Mouse (Mus musculus) 3T3-L1 (cell line): Measurements from ENCODE around the gene Unk.

Experiments
- DNase-seq: peaks from one replicate; pipeline ENCODE4 v3.0.0-alpha.2; 2015; ENCODE audit warnings: low read depth, low spot score

Gene Unk

DNA sequence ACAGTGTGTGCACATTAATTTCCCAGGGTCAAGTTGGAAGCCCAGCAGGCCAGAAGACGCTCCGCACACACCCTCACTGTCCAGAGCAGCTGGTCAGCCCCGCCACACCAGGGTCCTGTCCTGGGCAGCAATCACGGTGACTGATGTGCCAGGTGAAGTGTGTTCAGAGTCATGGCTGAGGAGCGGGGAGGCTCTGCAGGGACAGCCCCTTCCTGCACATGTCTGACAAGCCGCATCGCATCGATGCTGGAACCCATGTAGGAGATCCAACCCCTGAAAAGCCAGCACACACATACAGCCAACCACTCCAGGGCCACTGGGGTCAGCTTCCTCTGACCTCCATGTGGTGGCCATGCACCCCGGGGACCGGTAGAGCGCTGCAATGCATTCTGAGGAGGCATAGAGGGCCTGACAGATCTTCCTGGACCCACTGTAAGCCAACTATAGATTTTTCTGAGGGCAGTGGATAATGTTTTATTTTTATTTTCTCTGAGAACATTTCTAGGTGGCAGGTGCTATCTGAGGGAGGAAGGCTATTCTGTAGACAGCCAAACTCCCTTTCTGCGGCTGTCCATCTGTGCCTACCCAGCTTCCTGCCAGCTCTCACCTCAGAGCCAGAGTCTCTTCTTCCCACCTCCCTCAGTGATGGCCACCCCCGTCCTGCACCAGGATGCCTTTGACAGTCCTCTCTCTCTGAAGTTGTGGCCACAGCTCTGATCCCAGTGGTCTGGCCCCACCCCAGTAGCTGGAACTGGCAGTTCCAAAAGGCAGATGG is 31.7 kb downstream of the Unk start:
- no peak for DNase-seq

DNA sequence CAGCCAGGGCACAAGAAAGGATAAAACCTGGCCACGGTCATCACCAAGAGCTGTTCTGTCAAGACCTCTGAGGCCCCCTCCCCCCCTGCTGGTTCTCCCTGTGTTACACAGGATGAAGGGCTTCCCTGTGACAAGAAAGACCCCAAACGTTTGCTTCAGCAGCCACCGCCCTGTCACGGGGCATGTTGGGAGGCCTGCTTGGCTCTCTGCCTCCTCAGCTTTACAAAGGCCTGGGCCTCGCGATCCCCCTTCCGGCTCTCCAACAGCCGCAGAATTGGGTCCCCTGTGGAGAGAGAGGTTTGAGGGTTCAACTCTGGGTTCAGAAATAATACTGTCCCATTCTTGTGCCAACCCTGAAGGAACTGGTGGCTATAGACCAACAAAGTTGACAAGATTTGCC is 32.4 kb downstream of the Unk start:
- DNase-seq: no peak

DNA sequence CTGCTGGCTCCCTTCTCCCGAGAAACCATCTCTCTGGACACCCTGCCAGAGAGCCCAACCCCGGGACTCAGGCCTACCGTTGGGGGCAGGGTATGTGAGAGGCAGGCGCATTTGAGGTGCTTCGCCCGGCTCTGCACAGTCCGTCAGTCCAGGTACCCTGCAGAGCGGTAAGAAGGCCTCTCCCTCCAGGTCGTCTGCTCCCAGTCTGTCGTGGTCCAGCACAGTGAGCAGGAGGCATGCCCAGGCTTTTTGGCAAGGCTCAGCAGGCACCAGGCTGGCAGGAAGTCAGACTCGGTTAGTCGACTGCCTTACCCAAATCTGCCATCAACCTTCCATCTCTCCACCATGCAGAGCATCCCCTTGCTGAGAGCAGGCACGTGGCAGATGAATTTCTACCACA is 33.4 kb downstream of the Unk start:
- no peak for DNase-seq

DNA sequence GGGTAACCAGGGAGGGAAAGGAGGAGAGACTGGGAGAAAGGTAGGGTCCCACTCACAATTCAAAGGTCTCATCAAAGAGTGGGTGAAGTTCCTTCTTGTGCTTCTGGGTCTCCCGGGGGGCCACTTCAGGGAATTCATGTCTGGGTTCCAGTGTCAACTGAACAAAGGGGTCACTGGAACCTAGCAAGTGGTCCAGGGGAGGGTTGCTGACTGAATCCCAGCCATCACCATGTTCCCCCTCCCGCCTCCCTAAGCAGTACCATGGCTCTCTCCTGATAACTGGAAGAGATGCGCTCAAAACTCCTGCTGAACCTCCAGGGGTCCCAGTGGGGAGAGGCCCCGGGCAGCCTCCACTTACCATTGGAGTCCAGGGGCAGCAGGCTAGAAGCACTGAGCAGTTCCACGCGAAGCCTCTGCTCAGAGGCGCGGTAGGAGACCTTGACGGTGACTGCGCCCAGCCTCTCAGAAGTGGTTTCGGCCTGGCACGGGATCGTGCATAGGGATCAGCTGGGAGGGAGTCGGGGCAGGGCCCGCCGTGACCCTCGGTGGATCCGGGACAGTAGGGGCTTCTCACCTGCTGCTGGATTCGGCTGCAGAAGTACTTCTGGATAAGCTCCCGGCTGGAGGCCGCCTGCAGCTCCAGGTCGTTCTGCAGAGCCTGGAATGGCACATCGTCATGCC is 34.2 kb downstream of the Unk start:
- no peak for DNase-seq

DNA sequence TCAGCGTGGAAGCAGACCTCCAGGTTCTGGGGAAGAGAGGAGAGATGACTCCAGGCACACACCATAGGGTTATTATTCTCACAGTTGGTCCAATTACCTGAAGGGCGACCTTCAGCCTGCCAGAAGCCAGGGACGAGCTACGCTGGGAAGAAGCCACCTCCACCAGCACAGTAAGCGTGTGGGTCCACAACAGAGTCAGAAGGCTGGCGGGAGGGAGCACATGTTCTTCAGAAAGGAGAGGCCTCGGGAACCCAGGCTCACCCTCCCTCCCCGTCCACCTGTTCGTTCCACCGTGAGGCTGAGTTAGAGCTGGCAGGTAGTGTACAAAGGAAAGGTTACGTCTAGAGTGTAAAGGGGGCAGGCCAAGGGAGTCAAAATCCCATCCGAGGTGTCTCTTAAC is 35.2 kb downstream of the Unk start:
- no peak for DNase-seq

DNA sequence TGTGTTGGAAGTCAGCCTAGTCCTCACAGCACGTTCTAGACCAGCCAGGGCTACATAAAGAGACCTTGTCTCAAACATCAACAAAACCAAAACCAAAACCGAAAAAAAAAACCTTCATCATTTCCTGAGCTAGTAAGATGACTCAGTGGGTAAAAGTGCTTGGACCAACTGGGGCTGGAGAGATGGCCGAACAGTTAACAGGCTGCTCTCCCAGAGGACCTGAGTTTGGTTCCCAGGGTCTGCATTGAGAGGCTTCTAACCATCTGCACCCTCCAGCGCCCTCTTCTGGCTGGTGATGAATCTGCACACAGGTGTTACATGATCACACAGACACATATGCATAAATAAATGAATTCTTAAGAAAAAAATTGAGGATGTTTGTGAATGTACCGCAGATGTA is 41.4 kb downstream of the Unk start:
- peak; percentile 94 for DNase-seq

DNA sequence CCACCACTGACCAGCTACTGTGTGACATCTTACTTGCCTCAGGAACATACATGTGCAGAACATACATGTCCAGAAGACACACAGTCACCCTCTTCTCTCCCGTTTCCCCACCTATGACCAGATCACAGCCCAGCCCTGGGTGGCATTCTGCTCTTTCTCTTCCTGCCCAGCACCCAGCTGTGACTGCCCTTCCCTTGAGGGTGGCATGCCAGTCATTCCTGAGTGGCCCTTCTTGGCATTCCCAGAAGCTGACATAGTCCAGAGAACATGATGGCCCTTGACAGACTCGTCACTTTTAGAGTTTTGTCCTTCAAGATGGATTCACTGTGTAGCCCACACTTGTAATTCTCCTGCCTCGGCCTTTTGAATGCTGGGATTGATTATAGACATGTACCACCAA is 42.5 kb downstream of the Unk start:
- DNase-seq: no peak

DNA sequence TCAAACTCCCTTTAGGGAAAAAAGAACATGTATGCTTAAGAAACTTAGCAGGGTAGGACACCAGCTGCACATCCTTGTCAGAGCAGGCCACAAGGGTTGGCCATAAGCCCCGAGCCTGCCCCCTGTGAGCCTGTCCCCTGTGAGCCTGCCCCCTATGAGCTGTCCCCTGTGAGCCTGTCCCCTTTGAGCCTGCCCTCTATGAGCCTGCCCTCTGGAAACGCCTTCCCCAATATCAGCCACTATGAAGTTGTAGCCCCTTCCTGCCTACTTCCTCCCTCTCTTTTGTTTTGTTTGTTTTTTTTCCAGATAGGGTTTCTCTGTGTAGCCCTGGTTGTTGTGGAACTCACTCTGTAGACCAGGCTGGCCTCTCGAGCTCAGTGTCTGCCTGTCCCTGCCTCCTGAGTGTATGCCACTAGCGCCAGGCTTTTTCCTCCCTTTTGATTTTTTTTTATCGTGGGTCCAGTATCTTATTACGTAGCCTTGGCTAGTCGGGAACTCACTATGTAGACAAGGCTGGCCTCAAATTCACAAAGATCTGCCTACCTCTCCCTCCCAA is 44.4 kb downstream of the Unk start:
- DNase-seq: no peak

DNA sequence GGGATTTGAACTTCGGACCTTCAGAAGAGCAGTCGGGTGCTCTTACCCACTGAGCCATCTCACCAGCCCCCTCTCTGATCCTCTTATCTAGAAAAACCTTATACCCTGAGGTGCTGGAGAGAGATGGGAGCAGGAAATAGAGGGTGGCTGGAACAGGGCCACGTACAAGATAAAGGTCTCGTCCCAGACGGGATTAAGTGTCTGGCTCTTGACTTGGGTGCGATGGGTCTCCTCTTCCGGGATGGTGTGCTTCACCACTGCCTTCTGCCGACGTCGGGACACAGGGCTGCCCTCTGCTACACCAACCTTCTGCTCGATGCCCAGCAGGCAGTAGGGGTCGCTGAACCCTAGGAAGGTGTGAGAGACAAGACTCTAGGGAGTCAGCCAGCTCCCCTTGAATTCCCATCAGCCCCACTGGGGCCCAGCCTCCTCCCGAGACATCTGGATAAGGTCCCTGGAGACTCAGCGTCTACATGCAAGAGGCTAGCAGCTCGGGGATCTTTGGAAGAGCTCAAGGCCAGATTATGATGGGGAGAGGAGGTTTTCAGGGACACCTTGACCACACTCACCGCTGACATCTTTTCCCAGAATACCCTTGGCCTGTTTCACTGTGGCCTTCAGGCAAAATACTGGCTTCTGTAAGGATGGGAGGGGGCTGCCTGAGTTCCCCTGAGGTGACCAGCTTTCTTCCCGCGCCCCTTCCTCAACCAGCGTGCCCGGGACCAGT is 45.6 kb downstream of the Unk start:
- no peak for DNase-seq

DNA sequence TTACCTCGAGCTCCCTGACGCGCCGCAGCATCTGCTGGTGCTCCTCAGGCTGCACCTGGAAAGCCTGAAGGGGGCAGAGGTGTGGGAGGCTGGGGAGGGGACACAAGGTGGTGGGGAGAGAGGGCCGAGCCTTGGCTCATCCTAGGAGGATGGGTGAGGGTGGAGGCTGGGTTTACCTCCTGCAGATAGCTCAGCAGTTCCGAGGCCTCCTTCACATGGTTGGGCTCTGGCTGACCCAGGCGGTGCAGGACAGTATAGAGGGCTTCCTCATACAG is 46.1 kb downstream of the Unk start:
- no peak for DNase-seq

DNA sequence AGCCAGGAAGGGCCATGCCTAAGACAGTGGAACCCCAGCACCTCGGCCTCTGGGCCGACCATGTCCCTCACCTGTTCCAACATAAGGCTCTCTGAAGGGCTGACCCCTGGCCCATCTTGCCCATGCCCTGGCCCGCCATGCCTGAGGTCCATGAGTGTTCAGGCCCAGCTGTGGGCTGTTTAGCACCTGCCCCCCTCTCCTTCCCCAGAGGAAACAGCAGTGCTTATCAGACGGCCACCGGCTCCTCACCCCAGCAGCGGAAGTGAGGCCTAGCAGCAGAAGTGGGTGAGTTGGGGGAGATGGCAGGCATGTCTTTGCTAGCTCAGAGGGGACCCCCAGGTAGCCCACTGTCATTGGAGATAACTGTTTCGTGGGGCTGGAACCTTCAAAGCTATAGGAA is 46.7 kb downstream of the Unk start:
- DNase-seq: no peak

DNA sequence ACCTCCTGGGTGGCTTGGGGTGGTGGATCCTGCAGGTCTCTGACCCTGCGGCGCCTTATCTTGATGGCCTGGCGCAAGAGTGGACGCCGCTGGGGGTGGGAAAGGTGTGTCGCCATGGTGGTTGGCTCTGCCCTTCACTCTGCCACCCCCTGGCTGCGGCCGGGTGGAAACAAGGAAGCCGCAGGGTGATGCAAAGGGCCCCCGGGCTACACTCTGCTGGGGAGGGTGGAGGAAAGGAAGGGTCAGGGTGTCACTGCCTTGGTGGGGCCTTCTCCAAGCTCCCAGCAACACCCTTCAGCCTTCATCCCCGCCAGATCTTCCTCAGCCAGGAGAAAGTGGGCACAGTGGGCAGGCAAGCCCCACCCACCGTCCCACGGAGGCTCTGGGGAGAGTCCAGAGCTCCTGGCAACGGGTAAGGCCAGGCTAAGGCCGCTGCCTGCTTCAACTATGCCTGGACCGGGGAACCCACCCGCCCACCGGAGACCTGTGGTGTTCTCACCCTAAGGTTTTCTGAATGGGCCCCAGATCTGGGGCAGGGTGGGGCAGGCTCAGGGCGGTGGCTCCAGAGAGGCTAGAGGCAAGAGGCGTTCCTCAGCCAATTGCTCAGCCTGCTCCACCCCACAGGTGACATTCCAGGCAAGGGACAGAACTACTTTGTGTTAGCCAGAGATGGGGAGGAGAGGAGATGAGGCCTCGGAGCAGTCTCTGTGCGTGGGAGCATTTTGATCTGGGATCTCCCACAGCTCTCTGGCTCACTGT is 47.5 kb downstream of the Unk start, which contains the start of gene Unc13d:
TSS of gene Unc13d (minus strand) at position 516 of the 759 bp plus-strand sequence.
- no peak for DNase-seq

DNA sequence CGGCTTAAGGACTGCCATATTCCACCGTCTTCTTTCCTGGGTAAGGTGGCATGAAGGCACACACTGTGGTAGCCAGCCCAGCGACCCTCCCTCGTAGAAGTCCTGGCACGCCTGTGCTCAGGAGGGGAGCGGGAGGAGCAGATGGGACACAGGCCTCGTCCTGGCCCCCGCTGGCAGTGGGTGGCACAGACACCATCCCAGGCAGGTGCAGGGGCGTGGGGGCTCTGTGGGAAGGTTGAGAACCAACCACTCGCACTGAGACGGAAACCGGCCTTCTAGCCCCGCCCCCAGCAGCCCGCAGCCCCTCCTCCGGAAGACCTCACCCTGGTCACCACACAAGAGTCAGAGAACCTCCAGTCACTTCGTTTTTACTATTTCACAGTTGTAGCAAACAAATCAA is 48.1 kb downstream of the Unk start:
- no peak for DNase-seq

DNA sequence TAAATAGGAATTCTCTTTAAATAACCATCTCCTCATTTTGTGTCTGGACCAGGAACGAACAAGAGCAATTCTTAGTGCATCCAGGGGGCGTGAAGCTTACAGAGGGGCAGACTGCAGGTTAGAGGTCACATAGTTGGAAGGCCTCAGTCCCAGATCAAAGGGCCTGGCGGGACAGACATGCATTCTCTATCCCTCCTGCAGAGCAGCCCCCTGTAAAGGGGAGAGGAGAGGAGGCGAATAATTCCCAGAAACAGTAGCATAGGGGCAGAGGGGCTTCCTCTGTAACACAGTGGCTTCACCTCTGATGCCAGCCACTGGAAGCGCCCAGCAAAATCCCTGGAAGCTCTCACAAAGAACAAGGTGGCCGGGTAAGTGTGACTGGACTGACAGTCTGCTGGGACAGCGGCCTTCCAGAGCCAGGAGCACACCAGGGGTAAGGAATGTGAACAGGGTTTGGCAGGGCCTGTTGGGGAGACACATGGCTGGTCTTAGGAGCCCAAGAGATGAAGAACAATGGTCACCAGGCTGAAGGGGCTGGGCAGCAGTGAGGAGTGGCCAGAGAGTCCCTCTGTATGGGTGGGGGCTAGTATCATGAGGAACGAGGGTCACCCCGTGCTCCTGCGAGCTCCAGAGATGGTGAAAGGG is 48.7 kb downstream of the Unk start:
- DNase-seq: no peak

DNA sequence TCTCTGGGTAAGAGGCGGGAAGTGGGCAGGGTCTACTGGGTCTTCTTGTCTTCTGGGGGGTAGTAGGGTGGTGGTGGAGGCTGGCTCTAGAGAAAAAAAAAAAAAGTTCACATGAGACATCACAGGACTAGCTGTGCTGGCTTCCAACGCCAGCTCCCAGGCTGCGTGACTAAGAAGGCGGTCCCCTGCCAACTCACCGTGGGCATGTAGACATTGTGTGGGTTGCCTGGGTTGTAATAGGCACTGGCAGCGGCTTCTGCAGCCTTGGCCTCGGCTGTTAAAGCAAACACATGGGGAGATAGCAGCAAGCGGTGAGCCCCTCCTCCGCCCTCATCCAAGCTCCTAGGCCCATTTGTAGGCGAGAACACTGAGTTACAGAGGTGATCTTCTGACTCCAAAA is 49.4 kb downstream of the Unk start:
- peak; percentile 19 for DNase-seq

DNA sequence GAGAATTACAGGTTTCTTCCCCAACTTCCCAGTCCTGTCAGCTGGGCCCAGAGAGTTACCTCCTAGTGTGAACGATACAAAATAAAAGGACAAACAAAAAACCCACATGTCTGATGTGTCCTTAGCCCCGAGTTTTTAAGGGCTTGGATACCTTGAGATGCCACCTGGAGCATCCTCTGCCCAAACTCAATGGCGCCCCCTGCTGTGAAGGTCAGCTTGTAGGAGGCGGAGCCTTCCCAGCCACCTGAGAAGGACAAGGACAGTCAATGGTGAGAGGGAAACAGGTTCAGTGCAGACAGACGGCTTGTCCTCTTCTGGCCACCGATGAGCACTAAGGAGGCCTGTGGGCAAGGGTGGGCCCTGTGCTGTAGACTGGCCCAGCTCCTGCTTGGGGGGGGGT is 51.0 kb downstream of the Unk start:
- peak; percentile 47 for DNase-seq

DNA sequence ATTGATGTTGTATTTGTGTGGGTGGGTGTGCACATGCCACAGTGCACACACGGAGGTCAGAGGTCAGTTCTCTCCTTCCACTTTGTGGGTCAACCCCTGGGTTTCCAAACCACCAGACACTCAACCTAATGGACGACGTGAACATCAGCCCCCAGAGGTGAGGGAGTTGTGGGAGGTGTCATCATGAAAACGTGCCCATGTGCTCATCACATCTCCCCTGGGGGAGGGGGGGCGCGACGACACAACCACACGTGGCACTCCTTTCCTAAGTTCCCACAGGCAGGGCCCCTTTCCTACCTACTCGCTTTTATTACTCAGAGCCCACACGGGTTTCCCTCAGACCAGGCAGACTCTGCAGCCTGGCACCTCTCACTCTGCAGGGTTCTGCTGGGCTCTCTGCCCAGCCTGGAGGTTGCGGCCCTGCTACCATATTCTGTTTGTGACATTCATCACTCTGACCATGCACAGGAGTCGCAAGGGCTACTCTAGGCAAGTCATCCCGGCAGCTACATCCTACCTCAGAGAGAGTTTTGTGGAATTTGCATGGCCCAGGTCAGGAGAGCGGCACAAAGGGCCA is 53.1 kb downstream of the Unk start:
- no peak for DNase-seq

DNA sequence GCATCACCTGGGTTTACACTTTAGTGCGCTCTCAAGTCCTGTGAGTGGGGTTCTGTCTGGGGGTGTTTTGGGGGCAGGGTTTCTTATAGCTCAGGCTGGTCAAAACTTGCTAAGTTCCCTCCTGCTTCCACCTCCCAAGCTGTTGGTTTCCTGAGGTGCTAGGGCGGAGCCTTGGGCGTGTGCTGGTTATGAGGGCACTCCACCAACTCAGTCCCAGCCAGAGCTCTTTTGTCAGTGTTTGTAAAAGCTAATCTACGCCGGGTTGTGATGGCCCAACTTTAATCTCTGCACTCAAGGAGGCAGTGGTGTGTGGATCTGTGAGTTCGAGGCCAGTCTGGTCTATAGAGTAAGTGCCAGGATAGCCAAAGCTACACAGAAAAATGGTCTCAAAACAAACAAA is 54.0 kb downstream of the Unk start:
- no peak for DNase-seq

DNA sequence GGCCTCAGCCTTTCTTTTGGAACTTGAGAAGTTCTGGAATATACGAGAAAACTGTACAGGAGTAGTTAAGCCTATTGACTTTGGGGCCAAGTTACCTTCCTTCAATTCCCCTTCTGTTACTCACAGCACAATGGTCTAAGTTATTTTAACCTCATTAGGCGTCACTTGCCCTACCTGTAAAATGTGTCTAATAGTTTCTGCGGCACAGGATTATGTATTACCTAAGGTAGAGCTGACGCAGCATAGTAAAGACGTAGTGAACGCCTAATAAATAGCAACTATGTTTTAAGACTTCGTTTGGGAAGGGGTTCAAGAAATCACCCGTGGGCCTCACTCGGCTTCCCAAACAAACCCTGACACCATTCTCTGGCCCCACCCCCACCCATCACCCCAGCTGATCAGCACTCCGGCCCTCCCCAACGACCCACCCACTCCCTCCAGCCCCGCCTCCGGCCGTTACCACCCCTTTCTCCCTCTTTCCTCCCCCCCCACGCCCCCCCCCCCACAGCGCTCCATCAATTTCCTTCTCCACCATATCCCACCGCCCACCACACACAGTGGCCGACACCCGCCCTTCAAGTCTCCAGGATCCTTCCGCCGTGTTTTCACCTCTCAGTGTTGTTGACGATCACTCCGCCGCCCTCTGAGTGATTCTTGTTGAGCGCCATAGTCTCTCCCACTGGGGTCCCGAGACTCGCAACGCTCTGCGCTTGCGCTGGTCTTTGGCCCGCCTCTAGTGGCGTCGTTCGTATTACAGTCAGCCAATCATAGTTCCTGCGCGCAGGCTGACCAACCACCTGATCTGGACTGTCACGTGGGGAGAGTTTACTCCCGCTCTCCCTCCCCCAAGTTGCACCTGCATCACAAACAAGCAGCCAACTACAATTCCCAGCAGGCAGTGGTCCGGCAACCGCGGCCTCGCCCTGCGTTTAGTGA is 56.4 kb downstream of the Unk start, which contains the start of gene Wbp2:
TSS of gene Wbp2 (minus strand) at position 738 of the 936 bp plus-strand sequence.
- peak; percentile 100 for DNase-seq
